Mouse (Mus musculus) thymus, postnatal 36 days (tissue): ENCODE measurements around the gene Lss.
A peak's percentile ranks its signal among the peaks of the same experiment; 100 is the strongest.

Experiments
- DNase-seq, 2 experiments: peaks; one replicate each; pipeline ENCODE4 v3.0.0; 2022; ENCODE audit warnings: mixed read lengths in 2 of 2

Gene Lss

GRCm38 (mm10) chr10:76531375-76531774 lies at the start of gene Lss:
Lss (plus strand) TSS chr10:76531588.
- DNase-seq, result peak; percentile 95 to 97

GRCm38 (mm10) chr10:76486302-76486701 lies 45.1 kb upstream of the Lss start:
- DNase-seq, result no peak

- no peak for DNase-seq
Measured at GRCm38 (mm10) chr10:76488265-76488664, 43.1 kb upstream of the Lss start.

- no peak for DNase-seq
Measured at GRCm38 (mm10) chr10:76489205-76489604, 42.2 kb upstream of the Lss start.

GRCm38 (mm10) chr10:76493527-76493926 lies 37.9 kb upstream of the Lss start:
- no peak for DNase-seq

- DNase-seq, result no peak
Measured at GRCm38 (mm10) chr10:76495501-76495900, 35.9 kb upstream of the Lss start.

- DNase-seq, result no peak
Measured at GRCm38 (mm10) chr10:76496366-76496765, 35.0 kb upstream of the Lss start.

GRCm38 (mm10) chr10:76497522-76497921 lies 33.9 kb upstream of the Lss start:
- no peak for DNase-seq

GRCm38 (mm10) chr10:76504271-76504943 lies 27.0 kb upstream of the Lss start:
- DNase-seq, result no peak

GRCm38 (mm10) chr10:76505865-76506264 lies 25.5 kb upstream of the Lss start:
- no peak for DNase-seq

- DNase-seq, result peak; percentile 77 to 80
Measured at GRCm38 (mm10) chr10:76512965-76513583, 18.3 kb upstream of the Lss start.

- DNase-seq, result no peak
Measured at GRCm38 (mm10) chr10:76530922-76531321, 466 bp upstream of the Lss start.

- no peak for DNase-seq
Measured at GRCm38 (mm10) chr10:76531828-76532227, 440 bp downstream of the Lss start.

GRCm38 (mm10) chr10:76535526-76535925 lies 4.1 kb downstream of the Lss start:
- no peak for DNase-seq

- DNase-seq, result no peak
Measured at GRCm38 (mm10) chr10:76537619-76538018, 6.2 kb downstream of the Lss start.

- no peak for DNase-seq
Measured at GRCm38 (mm10) chr10:76541336-76542085, 10.1 kb downstream of the Lss start.

- DNase-seq, result peak; percentile 26 to 35
Measured at GRCm38 (mm10) chr10:76542636-76543375, 11.4 kb downstream of the Lss start.

- DNase-seq, result no peak
Measured at GRCm38 (mm10) chr10:76546566-76546965, 15.2 kb downstream of the Lss start.

GRCm38 (mm10) chr10:76548218-76548617 lies 16.8 kb downstream of the Lss start:
- no peak for DNase-seq

- no peak for DNase-seq
Measured at GRCm38 (mm10) chr10:76550458-76550857, 19.1 kb downstream of the Lss start.

- no peak for DNase-seq
Measured at GRCm38 (mm10) chr10:76551556-76551955, 20.2 kb downstream of the Lss start.

GRCm38 (mm10) chr10:76554061-76554460 lies 22.7 kb downstream of the Lss start:
- no peak for DNase-seq

GRCm38 (mm10) chr10:76561972-76562371 lies 30.6 kb downstream of the Lss start, which contains the start of gene Spatc1l:
Spatc1l (plus strand) TSS chr10:76562272.
- DNase-seq, result no peak
